Mouse (Mus musculus) naive thymus-derived CD4-positive, alpha-beta T cell, adult 2 months (primary cell): ENCODE measurements around the gene Lsamp.

ENCODE experiments used
- DNase-seq: peaks from one replicate; pipeline ENCODE4 v3.0.0-alpha.2; 2011; ENCODE audit warnings: low read depth

Gene Lsamp

GRCm38 (mm10) chr16:41785600-41785999 lies 1801.4 kb downstream of the Lsamp start:
- no peak for DNase-seq

DNA sequence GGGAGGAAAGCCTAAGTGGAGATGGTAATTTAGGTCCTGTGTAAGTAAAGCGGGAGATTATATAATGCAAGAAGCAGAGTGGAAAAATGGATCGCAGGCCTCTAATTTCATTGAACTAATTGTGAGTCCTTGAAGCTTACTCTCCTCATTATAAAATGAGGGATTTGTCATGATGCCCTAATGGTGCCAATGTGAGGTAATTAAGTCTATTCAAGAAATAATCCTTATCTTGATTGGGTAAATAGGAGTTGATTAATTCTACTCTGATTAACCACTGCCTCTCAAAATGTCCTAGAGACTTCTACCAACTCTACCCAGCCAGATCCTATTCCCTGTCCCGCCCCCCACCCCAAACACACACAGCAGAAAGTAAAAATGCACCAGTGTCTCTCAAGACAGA lies 1802.5 kb downstream of the Lsamp start:
- no peak for DNase-seq

- no peak for DNase-seq
Measured at GRCm38 (mm10) chr16:41787146-41787545, 1803.0 kb downstream of the Lsamp start.

- no peak for DNase-seq
Measured at GRCm38 (mm10) chr16:41790016-41790415, 1805.9 kb downstream of the Lsamp start.

GRCm38 (mm10) chr16:41820369-41820768 lies 1836.2 kb downstream of the Lsamp start:
- DNase-seq: no peak

DNA sequence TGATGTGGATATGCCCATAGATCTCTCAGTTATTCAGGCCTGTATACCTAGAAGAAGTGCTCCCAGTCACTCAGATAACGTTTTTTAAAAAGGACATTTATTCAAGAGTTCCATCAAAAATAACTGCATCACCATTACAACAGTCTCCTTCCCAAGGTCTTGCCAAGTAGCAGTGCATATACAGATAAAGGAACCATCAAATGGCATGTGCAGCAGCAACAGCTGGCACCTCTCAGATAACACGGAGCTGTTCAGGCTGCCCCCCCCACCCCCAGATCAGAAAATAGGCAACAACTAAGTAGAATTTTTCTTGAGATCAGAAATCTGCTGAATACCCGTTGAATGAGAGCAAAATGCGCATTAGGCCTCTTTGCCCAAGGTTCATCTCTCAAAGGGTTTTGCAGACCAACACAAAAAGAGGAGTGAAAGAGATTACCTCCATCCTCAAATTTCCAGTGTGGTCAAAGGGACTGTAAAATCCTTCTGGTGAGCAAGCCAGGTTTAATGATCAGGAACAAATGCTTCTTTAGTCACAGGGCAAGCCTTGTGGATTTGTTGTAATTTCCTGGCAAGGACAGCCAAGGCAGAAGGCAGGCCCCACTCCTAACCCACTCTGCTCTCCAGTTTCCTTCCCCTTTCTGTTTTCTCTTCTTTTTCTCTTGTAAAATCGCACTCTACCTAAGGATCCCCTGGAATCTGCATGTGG lies 1842.9 kb downstream of the Lsamp start:
- DNase-seq: no peak

GRCm38 (mm10) chr16:41827605-41827948 lies 1843.4 kb downstream of the Lsamp start:
- DNase-seq: no peak

GRCm38 (mm10) chr16:41834637-41835036 lies 1850.5 kb downstream of the Lsamp start:
- no peak for DNase-seq

- DNase-seq: no peak
Measured at GRCm38 (mm10) chr16:41835745-41836144, 1851.6 kb downstream of the Lsamp start.

DNA sequence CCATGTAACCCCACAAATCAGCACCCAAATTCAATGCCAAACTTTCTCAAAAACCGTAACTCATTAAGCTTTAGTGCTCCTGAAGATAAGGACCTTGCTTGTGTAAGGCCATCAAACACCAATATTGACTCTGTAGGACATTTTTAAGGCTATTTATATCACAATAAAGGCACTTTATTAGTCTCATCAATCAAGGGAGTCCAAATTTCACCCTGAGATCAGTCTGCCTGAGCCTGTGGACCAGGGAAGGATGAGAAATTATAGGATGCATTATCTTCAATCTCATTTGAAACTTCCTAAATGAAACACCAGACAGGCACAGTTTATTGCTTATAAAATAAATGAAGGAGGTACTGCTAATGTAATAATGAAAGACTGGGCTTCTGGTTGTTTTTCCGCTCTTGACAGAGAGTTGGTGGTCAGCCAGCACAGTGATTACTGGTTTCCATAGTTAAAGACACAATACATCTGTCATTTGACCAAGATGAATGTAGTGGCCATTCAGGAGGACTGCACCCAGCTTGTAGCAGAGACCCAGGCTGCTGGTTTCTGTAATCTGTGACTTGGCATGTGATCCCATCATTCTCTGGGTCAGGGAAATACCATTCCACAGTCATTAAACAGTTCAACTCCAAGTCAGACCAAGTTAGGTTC lies 1855.7 kb downstream of the Lsamp start:
- no peak for DNase-seq

DNA sequence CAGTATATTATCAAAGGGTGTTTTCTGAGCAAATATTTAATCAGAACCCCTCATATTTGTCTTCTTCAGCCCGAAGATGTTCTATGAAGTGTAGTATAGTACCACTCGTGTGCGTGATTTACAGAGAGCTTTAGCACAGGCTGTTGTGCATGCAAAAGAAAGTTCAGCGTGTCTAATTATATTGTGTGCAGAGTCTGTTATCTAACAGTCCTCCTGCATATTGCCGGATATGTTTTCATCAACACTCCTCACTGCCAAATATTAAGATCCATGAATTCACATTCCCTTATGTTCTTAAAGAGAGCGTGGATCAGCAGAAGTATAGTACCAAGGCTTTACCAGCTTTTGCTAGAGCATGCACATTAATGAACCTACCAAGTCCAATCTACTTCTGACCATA lies 1862.7 kb downstream of the Lsamp start:
- DNase-seq: no peak

DNA sequence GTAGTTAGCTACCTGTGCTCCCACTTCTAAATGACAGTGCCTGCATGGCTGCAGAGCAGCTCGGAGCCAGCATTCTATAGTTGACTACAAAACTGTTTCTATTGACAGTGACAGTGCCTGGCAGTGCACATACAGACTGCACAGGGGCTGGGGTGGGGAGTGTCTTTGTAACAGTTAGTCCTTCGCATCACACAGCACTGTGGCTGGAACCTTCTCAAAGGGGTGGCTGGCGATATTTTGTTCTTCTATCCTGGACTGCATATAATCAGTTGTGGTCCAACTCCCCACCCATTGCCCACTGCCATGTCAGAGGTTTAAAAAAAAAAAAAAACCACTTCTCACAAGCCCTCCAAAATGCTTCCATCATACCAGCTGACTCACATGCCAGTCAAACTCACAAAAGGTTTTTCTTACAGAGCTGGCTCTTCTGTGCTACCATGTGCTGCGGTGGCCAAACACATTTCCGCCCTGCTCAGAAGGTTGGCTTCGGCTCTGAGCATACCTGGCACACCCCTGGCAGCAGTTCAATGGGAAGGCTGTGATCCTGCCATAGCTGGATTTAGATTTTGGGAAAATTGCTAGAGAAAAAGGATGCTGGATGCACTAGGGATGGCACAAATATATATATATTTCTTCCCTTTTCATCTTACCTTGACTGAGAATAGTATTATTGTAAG lies 1887.9 kb downstream of the Lsamp start:
- no peak for DNase-seq

GRCm38 (mm10) chr16:41888546-41889165 lies 1904.5 kb downstream of the Lsamp start:
- DNase-seq: no peak

DNA sequence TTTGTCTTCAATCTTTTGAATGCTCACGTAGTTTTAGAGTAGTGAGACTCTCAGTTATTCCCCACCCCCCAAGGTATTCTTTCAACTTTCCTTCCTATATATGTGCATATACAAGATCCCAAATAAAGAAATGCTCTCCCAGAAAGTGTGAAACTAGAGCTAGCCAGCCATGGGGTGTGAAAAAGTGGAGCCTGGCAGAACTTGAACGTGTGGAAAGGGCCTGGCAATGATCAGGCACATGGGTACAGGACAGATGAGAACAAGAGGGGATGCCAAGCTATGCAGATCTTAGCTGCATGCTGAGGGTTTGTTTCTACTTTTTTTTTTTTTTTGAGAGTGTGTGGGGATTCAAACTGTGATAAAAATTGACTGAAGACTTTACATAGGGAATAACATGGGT lies 1916.6 kb downstream of the Lsamp start:
- no peak for DNase-seq

GRCm38 (mm10) chr16:41903654-41904053 lies 1919.5 kb downstream of the Lsamp start:
- no peak for DNase-seq

DNA sequence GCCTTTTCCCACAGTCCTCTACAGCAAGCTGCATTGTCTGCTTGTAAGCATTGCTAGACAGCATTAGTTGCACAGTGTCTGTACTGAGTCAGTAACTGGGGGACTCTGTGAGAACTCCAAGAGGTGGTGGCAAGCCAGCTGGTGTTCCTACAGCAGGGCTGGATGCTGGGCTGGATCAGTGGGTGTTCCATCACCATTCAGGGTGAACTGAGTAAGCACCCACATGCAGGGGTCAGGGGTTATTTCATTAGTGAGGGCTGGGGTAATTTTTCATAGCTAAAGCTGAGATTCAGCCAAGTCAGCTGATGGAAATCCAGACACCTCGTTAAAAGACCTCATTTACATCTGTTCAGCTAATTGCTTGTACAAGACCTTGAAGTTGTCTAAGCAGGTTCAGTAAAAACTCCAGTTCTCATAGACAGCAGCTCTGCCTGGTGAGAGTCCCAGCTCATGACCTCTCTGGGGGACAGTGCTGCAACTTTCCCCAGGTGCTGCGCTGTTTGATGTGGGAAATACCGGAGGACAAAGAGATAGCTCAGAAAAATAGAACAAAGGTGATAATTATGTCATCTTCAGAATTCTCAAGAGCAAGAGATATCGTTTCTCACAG lies 1928.5 kb downstream of the Lsamp start:
- no peak for DNase-seq

DNA sequence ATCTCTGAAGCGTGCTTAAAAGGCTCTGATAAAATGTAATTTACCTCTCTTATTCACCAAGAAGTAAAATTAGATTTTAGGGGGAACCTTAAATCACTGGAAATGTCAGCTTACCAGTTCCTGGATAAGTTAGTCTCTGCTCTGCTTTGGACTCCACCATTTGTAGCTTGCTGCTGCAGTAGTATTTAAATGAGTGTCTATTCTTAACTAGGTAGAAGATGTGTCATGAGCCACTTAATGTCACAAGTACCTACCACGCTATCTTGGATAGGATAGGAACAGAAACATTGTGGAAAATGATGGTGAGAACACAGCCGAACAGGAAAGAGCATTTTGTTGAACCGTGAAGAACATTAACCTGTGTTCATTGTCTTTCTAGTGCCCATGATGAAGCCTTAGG lies 1929.2 kb downstream of the Lsamp start:
- no peak for DNase-seq

DNA sequence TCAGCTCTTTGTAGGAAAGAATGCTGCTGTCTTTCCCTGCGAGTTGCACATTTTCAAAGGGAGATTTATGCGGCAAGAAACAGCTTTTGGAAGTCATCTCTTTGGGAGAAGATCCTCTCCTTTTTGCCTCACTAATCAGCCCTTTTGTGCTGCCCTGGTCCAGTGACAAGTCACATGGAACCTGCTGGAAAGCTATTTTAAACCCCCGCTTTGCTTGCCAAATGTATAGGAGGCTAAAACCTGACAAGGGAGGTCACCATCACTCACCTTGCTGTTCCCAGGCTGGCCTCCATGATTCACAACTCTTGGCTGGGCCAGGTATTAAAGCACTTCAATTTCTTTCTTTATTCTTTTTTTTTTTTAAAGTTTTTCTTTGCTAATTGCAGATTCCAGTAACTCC lies 1932.2 kb downstream of the Lsamp start:
- no peak for DNase-seq

- DNase-seq: no peak
Measured at GRCm38 (mm10) chr16:41917057-41917821, 1933.1 kb downstream of the Lsamp start.

DNA sequence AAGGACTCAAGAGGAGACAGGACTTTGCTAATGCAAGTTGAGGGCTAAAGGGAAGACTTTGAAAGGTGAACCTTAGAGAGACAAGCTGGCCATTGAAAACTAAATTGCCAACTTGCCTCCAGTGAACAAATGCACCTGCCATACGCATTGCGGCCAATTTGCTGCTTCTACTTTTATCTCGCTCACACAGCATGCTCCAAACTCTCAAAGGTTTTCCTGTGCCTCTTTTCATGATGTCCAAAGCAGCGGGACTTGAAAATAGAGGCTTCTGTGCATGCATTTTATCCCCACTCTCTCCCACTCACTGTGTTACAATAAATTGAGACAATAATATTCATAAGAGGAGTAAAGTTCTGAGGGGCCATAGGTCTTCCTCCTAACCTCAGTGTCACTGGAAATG lies 1945.4 kb downstream of the Lsamp start:
- DNase-seq: no peak

DNA sequence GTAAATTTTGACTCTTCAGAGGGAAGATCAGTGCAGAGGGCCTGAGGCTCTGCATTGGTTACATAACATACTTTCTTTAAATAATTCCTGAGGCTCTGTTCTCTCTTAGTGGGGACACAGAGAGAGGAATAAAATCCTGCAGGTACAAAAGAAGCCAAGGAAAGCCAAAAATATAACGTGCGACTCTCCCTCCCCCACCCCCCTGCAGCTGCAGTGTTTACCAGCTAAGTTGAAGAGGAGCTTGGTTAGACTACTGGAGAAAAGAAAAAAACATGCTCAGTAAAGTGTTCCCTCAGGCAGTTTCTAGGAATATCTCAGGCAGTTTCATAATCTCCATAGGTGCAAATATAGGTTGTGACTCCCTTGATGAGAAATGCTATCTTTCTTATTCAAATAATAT lies 1951.5 kb downstream of the Lsamp start:
- no peak for DNase-seq
